Mouse (Mus musculus) kidney, adult 10 weeks (tissue): ENCODE data around the gene Rhox11. TPM values are rescaled to one million over a fixed set of nuclear protein-coding genes. Genes with fewer than 3 reads are reported as not detected.

Source experiments
- polyA plus RNA-seq: library from polyadenylated mRNA; stranded (reverse); fragments of 350-450 nt; fragmentation: Illumina TruSeq; extraction: RNeasy Lipid Tissue Mini Kit (QIAGEN cat#74804); gene quantifications from one replicate; pipeline ENCODE4 v1.2.3, GENCODE M21; 2014; ENCODE audit warnings: low read depth, low replicate concordance

Gene Rhox11
- polyA plus RNA-seq = not detected

GRCm38 (mm10) chrX:38085041-38085440, at the start of gene Rhox11:
Rhox11 (minus strand) TSS chrX:38085141.

GRCm38 (mm10) chrX:38120982-38121381, 36.0 kb upstream of the Rhox11 start, which contains the start of gene Rhox13:
Rhox13 (plus strand) TSS chrX:38121219.

DNA sequence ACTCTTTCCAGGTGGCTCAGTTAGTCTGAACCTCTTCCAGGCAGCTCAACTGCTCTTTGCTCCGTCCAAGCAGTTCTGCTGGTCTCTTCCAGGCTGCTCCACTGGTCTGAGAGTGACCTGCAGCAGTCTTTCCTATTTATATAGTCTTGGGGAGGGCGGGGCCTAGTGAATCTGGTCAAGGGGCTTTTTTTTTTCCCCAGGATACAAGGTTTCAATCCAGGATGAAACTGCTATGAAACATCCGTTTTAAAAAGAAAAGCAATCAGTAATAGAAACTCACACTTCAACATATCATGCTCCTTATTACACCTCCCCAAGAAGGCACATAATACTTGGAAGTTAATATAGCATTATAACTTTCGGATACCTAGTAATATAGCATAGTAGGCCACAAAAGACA, 25.9 kb upstream of the Rhox11 start, which contains the start of gene Rhox12:
Gene Rhox12, minus strand, starts transcription at position 101 of the 400 bp plus-strand sequence.

GRCm38 (mm10) chrX:38066175-38066574, 18.8 kb downstream of the Rhox11 start, which contains the start of gene Rhox10:
Rhox10 (plus strand) TSS chrX:38066475.

GRCm38 (mm10) chrX:38043014-38043413, 41.9 kb downstream of the Rhox11 start, which contains the start of gene Btg1-ps2:
Btg1-ps2 (minus strand) TSS chrX:38043114.

Other genes starting within 250 kb of the Rhox11 start
- gene Rhox8, start 206.2 kb downstream of the Rhox11 start, polyA plus RNA-seq = not detected
- gene Rhox7b, start 187.9 kb downstream of the Rhox11 start, polyA plus RNA-seq = not detected
- gene Rhox9, start 183.4 kb downstream of the Rhox11 start, polyA plus RNA-seq = not detected
- not detected for gene Btg1-ps1, start 66.3 kb downstream of the Rhox11 start, polyA plus RNA-seq
- not detected for gene Btg1-ps2, start 42.0 kb downstream of the Rhox11 start, polyA plus RNA-seq
- gene Rhox10, start 18.7 kb downstream of the Rhox11 start, polyA plus RNA-seq = not detected
- not detected for gene Rhox12, start 25.8 kb upstream of the Rhox11 start, polyA plus RNA-seq
- gene Rhox13, start 36.1 kb upstream of the Rhox11 start, polyA plus RNA-seq = not detected
- gene Zbtb33, start 104.7 kb upstream of the Rhox11 start, polyA plus RNA-seq = 54.5 TPM
- gene Tmem255a, start 167.3 kb upstream of the Rhox11 start, polyA plus RNA-seq = 0.24 TPM
- not detected for gene Atp1b4, start 231.0 kb upstream of the Rhox11 start, polyA plus RNA-seq